Mouse (Mus musculus): ENCODE data around the gene Ttbk1.
A peak's percentile ranks its signal among the peaks of the same experiment; 100 is the strongest.

Ttbk1 gene

GRCm38 (mm10) chr17:46476601-46477000, 10.9 kb downstream of the Ttbk1 start:
- no peak for DNase-seq (ENCODE audit: low spot score)

- DNase-seq (ENCODE audit: low spot score), result no peak
Observed at GRCm38 (mm10) chr17:46467830-46468229, 19.6 kb downstream of the Ttbk1 start.

- DNase-seq (ENCODE audit: low spot score), result no peak
Observed at GRCm38 (mm10) chr17:46462226-46462625, 25.2 kb downstream of the Ttbk1 start.

- no peak for DNase-seq (ENCODE audit: low spot score)
Observed at GRCm38 (mm10) chr17:46461347-46461746, 26.1 kb downstream of the Ttbk1 start.

GRCm38 (mm10) chr17:46460673-46461072, 26.8 kb downstream of the Ttbk1 start:
- DNase-seq (ENCODE audit: low spot score), result no peak

- no peak for DNase-seq (ENCODE audit: low spot score)
Observed at GRCm38 (mm10) chr17:46458439-46458838, 29.0 kb downstream of the Ttbk1 start.

GRCm38 (mm10) chr17:46457791-46458190, 29.7 kb downstream of the Ttbk1 start:
- no peak for DNase-seq (ENCODE audit: low spot score)

- DNase-seq (ENCODE audit: low spot score), result no peak
Observed at GRCm38 (mm10) chr17:46455110-46455691, 32.3 kb downstream of the Ttbk1 start.

- no peak for DNase-seq (ENCODE audit: low spot score)
Observed at GRCm38 (mm10) chr17:46454539-46454938, 32.9 kb downstream of the Ttbk1 start.

GRCm38 (mm10) chr17:46453970-46454411, 33.5 kb downstream of the Ttbk1 start:
- DNase-seq (ENCODE audit: low spot score), result no peak

- DNase-seq (ENCODE audit: low spot score), result no peak
Observed at GRCm38 (mm10) chr17:46453302-46453948, 34.0 kb downstream of the Ttbk1 start.

- DNase-seq (ENCODE audit: low spot score), result no peak
Observed at GRCm38 (mm10) chr17:46452683-46453082, 34.8 kb downstream of the Ttbk1 start.

- no peak for DNase-seq (ENCODE audit: low spot score)
Observed at GRCm38 (mm10) chr17:46446264-46446663, 41.2 kb downstream of the Ttbk1 start.

GRCm38 (mm10) chr17:46444839-46445579, 42.5 kb downstream of the Ttbk1 start:
- no peak for DNase-seq (ENCODE audit: low spot score)

GRCm38 (mm10) chr17:46439176-46439575, 48.3 kb downstream of the Ttbk1 start:
- no peak for DNase-seq (ENCODE audit: low spot score)

- no peak for DNase-seq (ENCODE audit: low spot score)
Observed at GRCm38 (mm10) chr17:46438298-46438873, 49.1 kb downstream of the Ttbk1 start, which contains the start of gene Slc22a7. Gene Slc22a7 (minus strand): TSS chr17:46438457.

- peak; percentile 70 for DNase-seq (ENCODE audit: low spot score)
Observed at GRCm38 (mm10) chr17:46436672-46437366, 50.7 kb downstream of the Ttbk1 start.

- DNase-seq (ENCODE audit: low spot score), result no peak
Observed at GRCm38 (mm10) chr17:46433627-46434026, 53.8 kb downstream of the Ttbk1 start.

GRCm38 (mm10) chr17:46428761-46429414, 58.6 kb downstream of the Ttbk1 start, which contains the start of gene Crip3:
Gene Crip3 (plus strand): TSS chr17:46428926.
- DNase-seq (ENCODE audit: low spot score), result no peak

GRCm38 (mm10) chr17:46426496-46426895, 61.0 kb downstream of the Ttbk1 start:
- DNase-seq (ENCODE audit: low spot score), result no peak

GRCm38 (mm10) chr17:46419717-46420116, 67.8 kb downstream of the Ttbk1 start:
- no peak for DNase-seq (ENCODE audit: low spot score)
